Mouse (Mus musculus) ES-Bruce4 (cell line): ENCODE measurements around the gene Hbq1a. TPM values are rescaled to one million over a fixed set of nuclear protein-coding genes. Genes with fewer than 3 reads are reported as not detected.

ENCODE experiments used
- H3K27ac ChIP-seq: 2 replicates; pipeline ENCODE4 v1.5.1; 2012; ENCODE audit warnings: low read length, inconsistent platforms; ENCODE audit not compliant: insufficient read depth
- H3K27me3 ChIP-seq: 2 replicates; pipeline ENCODE4 v1.6.1; 2012; ENCODE audit warnings: mild to moderate bottlenecking, low read length, inconsistent platforms; ENCODE audit not compliant: control insufficient read depth, poor library complexity, insufficient read depth, severe bottlenecking
- H3K36me3 ChIP-seq: 2 replicates; pipeline ENCODE4 v1.6.1; 2012; ENCODE audit warnings: inconsistent platforms, mild to moderate bottlenecking, low read length, moderate library complexity; ENCODE audit not compliant: control insufficient read depth, poor library complexity, insufficient read depth, severe bottlenecking
- H3K4me1 ChIP-seq: one replicate; pipeline ENCODE4 v1.8.1; 2011; ENCODE audit warnings: low read length; ENCODE audit not compliant: control insufficient read depth, insufficient read depth
- H3K4me3 ChIP-seq: 2 replicates; pipeline ENCODE4 v1.5.1; 2011; ENCODE audit warnings: low read depth, mild to moderate bottlenecking, low read length
- H3K9ac ChIP-seq: 2 replicates; pipeline ENCODE4 v1.6.1; 2012; ENCODE audit warnings: low read depth, mild to moderate bottlenecking, inconsistent platforms; ENCODE audit not compliant: poor library complexity, severe bottlenecking
- H3K9me3 ChIP-seq: replicated peaks from 2 replicates; pipeline ENCODE4 v1.6.1; 2012; ENCODE audit warnings: mild to moderate bottlenecking, low read length, inconsistent platforms; ENCODE audit not compliant: control insufficient read depth, poor library complexity, insufficient read depth, severe bottlenecking
- CTCF ChIP-seq: IDR thresholded peaks from one replicate; pipeline ENCODE4 v1.8.1; 2011; ENCODE audit warnings: low read depth, low read length
- EP300 ChIP-seq: IDR thresholded peaks from 2 replicates; pipeline ENCODE4 v1.6.1; 2011; ENCODE audit warnings: low read depth, low read length; ENCODE audit not compliant: insufficient read depth
- POLR2A ChIP-seq: IDR thresholded peaks from one replicate; pipeline ENCODE4 v1.8.1; 2011; ENCODE audit warnings: low read length; ENCODE audit not compliant: insufficient read depth
- polyA plus RNA-seq: library from polyadenylated mRNA; stranded (reverse); fragments of >200 nt; gene quantifications from 2 replicates; pipeline ENCODE4 v1.2.4, GENCODE M21; 2011; ENCODE audit warnings: low read depth; ENCODE audit not compliant: missing spikeins, insufficient read depth, insufficient read length

Gene Hbq1a
- polyA plus RNA-seq, 1 experiment, result not detected

GRCm38 (mm10) chr11:32303455-32303854 lies 3.6 kb downstream of the Hbq1a start:
- Histone ChIP-seq H3K36me3 (no peaks in the 10 kb centered on the region), H3K27me3 (no peaks in the 10 kb centered on the region), H3K4me1 (no peaks in the 10 kb centered on the region), H3K9me3 (no peaks in the 10 kb centered on the region), H3K27ac (no peak overlapping the region), H3K4me3 (no peak overlapping the region), H3K9ac (no peak overlapping the region)
- TF ChIP-seq POLR2A (no peak), EP300 (no peak), CTCF (no peak)

GRCm38 (mm10) chr11:32307006-32307405 lies 7.1 kb downstream of the Hbq1a start:
- Histone ChIP-seq H3K4me3 (no peak overlapping the region), H3K4me1 (no peaks in the 10 kb centered on the region), H3K9me3 (no peaks in the 10 kb centered on the region), H3K27me3 (no peaks in the 10 kb centered on the region), H3K36me3 (no peaks in the 10 kb centered on the region), H3K27ac (no peak overlapping the region), H3K9ac (no peak overlapping the region)
- TF ChIP-seq EP300 (no peak), POLR2A (no peak), CTCF (no peak)

GRCm38 (mm10) chr11:32309446-32309845 lies 9.6 kb downstream of the Hbq1a start:
- Histone ChIP-seq H3K36me3 (no peaks in the 10 kb centered on the region), H3K4me3 (no peak overlapping the region), H3K9ac (no peak overlapping the region), H3K27me3 (no peaks in the 10 kb centered on the region), H3K27ac (no peak overlapping the region), H3K9me3 (no peaks in the 10 kb centered on the region), H3K4me1 (no peaks in the 10 kb centered on the region)
- TF ChIP-seq POLR2A, result no peak
- no peak for TF ChIP-seq CTCF
- TF ChIP-seq EP300, result no peak

GRCm38 (mm10) chr11:32309928-32310327 lies 10.1 kb downstream of the Hbq1a start:
- Histone ChIP-seq H3K9ac (no peak overlapping the region), H3K27me3 (no peaks in the 10 kb centered on the region), H3K4me1 (no peaks in the 10 kb centered on the region), H3K4me3 (no peak overlapping the region), H3K27ac (no peak overlapping the region), H3K36me3 (no peaks in the 10 kb centered on the region), H3K9me3 (no peaks in the 10 kb centered on the region)
- no peak for TF ChIP-seq EP300

- H3K4me3 ChIP-seq, result no peak overlapping the region
- H3K27ac ChIP-seq, result no peak overlapping the region
- H3K9ac ChIP-seq, result no peak overlapping the region
- no peaks in the 10 kb centered on the region for H3K9me3 ChIP-seq
- H3K4me1 ChIP-seq, result no peaks in the 10 kb centered on the region
- H3K27me3 ChIP-seq, result no peaks in the 10 kb centered on the region
- TF ChIP-seq EP300 (no peak), POLR2A (no peak), CTCF (no peak)
- no peaks in the 10 kb centered on the region for H3K36me3 ChIP-seq
Measured at GRCm38 (mm10) chr11:32316009-32316408, 16.1 kb downstream of the Hbq1a start.

- Histone ChIP-seq H3K27ac (no peak overlapping the region), H3K4me1 (no peaks in the 10 kb centered on the region), H3K4me3 (no peak overlapping the region), H3K27me3 (no peaks in the 10 kb centered on the region), H3K9ac (no peak overlapping the region), H3K36me3 (no peaks in the 10 kb centered on the region), H3K9me3 (no peaks in the 10 kb centered on the region)
- TF ChIP-seq EP300 (no peak), CTCF (no peak), POLR2A (no peak)
Measured at GRCm38 (mm10) chr11:32320507-32321195, 20.8 kb downstream of the Hbq1a start.
